Mouse (Mus musculus) CH12.LX (cell line): ENCODE measurements around the gene Mrpl39. TPM values are rescaled to one million over a fixed set of nuclear protein-coding genes. Genes with fewer than 3 reads are reported as not detected.

Experiments
- DNase-seq: peaks from one replicate; pipeline ENCODE4 v3.0.0-alpha.2; 2013; ENCODE audit errors: extremely low read depth
- H3K27ac ChIP-seq: 2 replicates; pipeline ENCODE4 v1.5.1; 2012; ENCODE audit warnings: low read depth, mild to moderate bottlenecking, control low read depth, moderate library complexity; ENCODE audit not compliant: insufficient read depth
- H3K27me3 ChIP-seq: replicated peaks from 2 replicates; pipeline ENCODE3; 2012; ENCODE audit warnings: inconsistent platforms
- H3K36me3 ChIP-seq, 2 experiments: replicated peaks in 1 of 2; 2 replicates each; pipeline versions ENCODE3 to v1.6.1; 2012; ENCODE audit warnings: inconsistent platforms in 1 of 2, low read length in 1 of 2, mild to moderate bottlenecking in 1 of 2, mixed read lengths in 1 of 2, moderate library complexity in 1 of 2; ENCODE audit not compliant: control insufficient read depth in 1 of 2, insufficient read depth in 1 of 2
- H3K4me1 ChIP-seq, 2 experiments: 2 replicates each; pipeline ENCODE4 v1.6.1; 2012; ENCODE audit warnings: inconsistent platforms in 1 of 2, moderate library complexity in 1 of 2; ENCODE audit not compliant: insufficient read depth in 2 of 2, control insufficient read depth in 1 of 2
- H3K4me2 ChIP-seq: 2 replicates; pipeline ENCODE4 v1.6.1; 2012; ENCODE audit warnings: low read depth, mild to moderate bottlenecking, control low read depth; ENCODE audit not compliant: poor library complexity, insufficient read depth, severe bottlenecking
- H3K4me3 ChIP-seq, 3 experiments: fragments of 150-350 bp in 1 of 3; sonication (generic) in 1 of 3; replicated peaks in 1 of 3; 2 replicates each; pipeline versions ENCODE3 to v1.5.1; 2011 to 2012; ENCODE audit warnings: low read depth in 2 of 3, low read length in 2 of 3, mild to moderate bottlenecking in 2 of 3, moderate library complexity in 2 of 3, control low read depth in 1 of 3, improper control_type of control experiment in 1 of 3, inconsistent platforms in 1 of 3, mixed read lengths in 1 of 3; ENCODE audit not compliant: poor library complexity in 1 of 3
- H3K79me2 ChIP-seq: replicated peaks from 2 replicates; pipeline ENCODE4 v1.6.1; 2012; ENCODE audit warnings: mild to moderate bottlenecking, moderate library complexity; ENCODE audit not compliant: control insufficient read depth, poor library complexity, insufficient read depth, severe bottlenecking; ENCODE audit errors: extremely low read depth
- H3K9ac ChIP-seq: 2 replicates; pipeline ENCODE4 v1.6.1; 2012; ENCODE audit warnings: low read depth, mild to moderate bottlenecking, control low read depth, moderate library complexity; ENCODE audit not compliant: insufficient read depth
- H3K9me3 ChIP-seq: replicated peaks from 2 replicates; pipeline ENCODE3; 2012; ENCODE audit warnings: low read length, inconsistent platforms, mixed read lengths
- ZNF384 ChIP-seq: IDR thresholded peaks from 2 replicates; pipeline ENCODE4 v1.6.1; 2012; ENCODE audit warnings: low read depth, low read length, improper control_type of control experiment, inconsistent platforms
- dilution Hi-C: fragments of 300-500 bp; cut with MboI; formaldehyde crosslinking; loops from 2 replicates; pipeline ENCODE4 v1.14.3; 2020; ENCODE audit warnings: low sequenced_read_pairs; ENCODE audit not compliant: extremely low pct_unique_long_range_greater_than_20kb, extremely low pct_ligation_motif_present
- in situ Hi-C: fragments of 300-500 bp; cut with MboI; formaldehyde crosslinking; loops from 3 replicates; pipeline ENCODE4 v1.14.3; 2019; ENCODE audit warnings: low sequenced_read_pairs, low pct_ligation_motif_present, low pct_unique_long_range_greater_than_20kb, mixed read lengths
- polyA plus RNA-seq: library from polyadenylated mRNA; unstranded; fragments of >175 nt; gene quantifications from 2 replicates; pipeline ENCODE4 v1.2.1, GENCODE M21; 2012; ENCODE audit warnings: low read depth; ENCODE audit not compliant: insufficient read length
- total RNA-seq, 2 experiments: library from RNA; depleted of rRNA; stranded (reverse); fragments of 300-350 nt in 1 of 2; fragments of >200 nt in 1 of 2; gene quantifications; 2 replicates each; pipeline ENCODE4 v1.2.3; 2012 to 2014

Mrpl39 gene
- total and polyA plus RNA-seq, 3 experiments, result 102 to 123 (median 110) TPM

DNA sequence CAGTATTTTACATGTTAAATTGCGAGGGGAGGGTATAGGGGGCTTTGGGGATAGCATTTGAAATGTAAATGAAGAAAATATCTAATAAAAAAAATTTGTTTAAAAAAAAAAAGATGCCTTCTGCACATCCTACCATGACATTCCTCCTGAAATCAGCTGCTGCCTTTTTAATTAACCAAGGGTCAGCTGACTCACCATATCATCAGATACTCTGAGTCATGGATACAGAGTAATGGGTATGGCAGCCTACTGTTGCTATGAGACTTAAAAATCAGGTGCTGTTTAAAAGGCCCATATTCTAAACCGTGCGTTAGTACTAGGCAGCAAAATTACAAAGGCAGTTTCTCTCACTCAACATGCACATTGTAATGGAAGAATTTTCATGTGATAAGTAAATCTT lies 58.2 kb downstream of the Mrpl39 start:
- Histone ChIP-seq H3K4me3 (no peak overlapping the region), H3K27me3 (no peaks in the 10 kb centered on the region), H3K36me3 (no peaks in the 10 kb centered on the region), H3K27ac (no peak overlapping the region), H3K4me2 (no peak overlapping the region), H3K79me2 (no peaks in the 10 kb centered on the region), H3K4me1 (peaks cover 7 to 22% of the 10 kb centered on the region in 2 experiments), H3K9ac (no peak overlapping the region), H3K9me3 (peaks cover 3% of the 10 kb centered on the region)
- no peak for DNase-seq
- dilution Hi-C loops (no loop called here), in situ Hi-C loops (no loop called here)
- no peak for TF ChIP-seq ZNF384

Other genes with a start within 250 kb of the Mrpl39 start
- not detected in 2 replicates for gene A730009L09Rik, start 220.6 kb downstream of the Mrpl39 start, total RNA-seq (2012; rRNA removed)
- not detected in 2 replicates for gene A730009L09Rik, start 220.6 kb downstream of the Mrpl39 start, total RNA-seq (2014; rRNA removed)
- not detected in 2 replicates for gene A730009L09Rik, start 220.6 kb downstream of the Mrpl39 start, polyA plus RNA-seq
- 0.08 TPM in 2 replicates for gene Jam2, start 38.4 kb upstream of the Mrpl39 start, total RNA-seq (2012; rRNA removed)
- gene Jam2, start 38.4 kb upstream of the Mrpl39 start, total RNA-seq (2014; rRNA removed), result not detected in 2 replicates
- gene Jam2, start 38.4 kb upstream of the Mrpl39 start, polyA plus RNA-seq, result 0.09 and 0.10 TPM in 2 replicates
- gene Gabpa, start 99.2 kb upstream of the Mrpl39 start, total RNA-seq (2012; rRNA removed), result 44.3 and 50.2 TPM in 2 replicates
- 77.0 and 82.8 TPM in 2 replicates for gene Gabpa, start 99.2 kb upstream of the Mrpl39 start, total RNA-seq (2014; rRNA removed)
- gene Gabpa, start 99.2 kb upstream of the Mrpl39 start, polyA plus RNA-seq, result 82.8 and 85.2 TPM in 2 replicates
- 223 and 264 TPM in 2 replicates for gene Atp5j, start 99.9 kb upstream of the Mrpl39 start, total RNA-seq (2012; rRNA removed)
- 277 and 315 TPM in 2 replicates for gene Atp5j, start 99.9 kb upstream of the Mrpl39 start, total RNA-seq (2014; rRNA removed)
- gene Atp5j, start 99.9 kb upstream of the Mrpl39 start, polyA plus RNA-seq, result 485 and 620 TPM in 2 replicates